Mouse (Mus musculus): Measurements from ENCODE around the gene Htra3. TPM values are rescaled to one million over a fixed set of nuclear protein-coding genes. Genes with fewer than 3 reads are reported as not detected.

The Htra3 gene
- polyA plus RNA-seq, 1 experiment = 6.9 TPM

DNA sequence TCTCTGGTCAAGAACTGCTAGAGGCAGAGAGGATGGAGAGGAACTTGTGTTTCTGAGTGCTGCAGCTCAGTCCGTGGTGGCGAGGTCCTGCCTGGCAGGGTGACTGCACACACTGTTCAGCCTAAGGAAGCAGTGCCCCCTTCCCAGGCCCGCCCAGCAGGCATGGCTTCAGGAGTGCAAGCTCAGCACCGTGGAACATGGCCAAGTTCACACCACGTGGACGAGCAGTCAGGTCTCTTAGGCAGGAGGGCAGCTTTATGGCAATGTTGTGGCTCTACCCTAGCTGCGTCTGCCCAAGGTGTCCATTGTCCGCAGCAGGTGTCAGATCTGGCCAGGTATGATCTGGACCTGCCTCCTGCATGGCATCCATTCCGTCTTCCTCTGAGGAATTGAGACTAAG lies 68.4 kb downstream of the Htra3 start:
- TF ChIP-seq POLR2A (IDR thresholded peaks at IDR 0.05; ENCODE audit: extremely low read depth, insufficient read depth, low read length) (no peak), CTCF (IDR thresholded peaks at IDR 0.05; ENCODE audit: extremely low read depth, insufficient read depth, low read length) (no peak)
- Histone ChIP-seq H3K4me1 (ENCODE audit: control insufficient read depth, insufficient read depth, low read length) (peaks cover 2% of the 10 kb centered on the region; the same call in 1 of the 2 replicates), H3K4me3 (ENCODE audit: insufficient read depth, low read length) (no peak overlapping the region), H3K27ac (ENCODE audit: insufficient read depth, low read length) (no peak overlapping the region)

DNA sequence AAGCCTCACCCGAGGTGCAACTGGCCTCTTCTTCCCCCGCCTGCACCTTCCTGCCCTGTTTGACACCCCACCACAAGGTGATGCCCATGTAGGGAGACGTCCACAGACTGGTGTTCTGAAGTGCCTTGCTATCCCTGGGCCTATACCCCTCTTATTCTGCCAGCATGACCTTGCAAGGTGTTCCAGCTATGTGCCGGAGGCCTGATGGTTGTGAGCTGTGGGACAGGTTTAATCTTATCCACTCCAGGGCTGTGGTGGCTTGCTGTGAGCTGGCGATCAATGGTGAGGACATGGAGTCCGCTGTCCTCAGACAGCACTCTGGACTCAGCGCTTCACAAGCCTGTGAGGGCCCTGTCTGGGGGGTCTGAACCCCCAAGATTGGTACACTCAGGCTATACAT lies 69.2 kb downstream of the Htra3 start:
- Histone ChIP-seq H3K4me1 (ENCODE audit: control insufficient read depth, insufficient read depth, low read length) (peaks cover 2% of the 10 kb centered on the region; the same call in 1 of the 2 replicates), H3K4me3 (ENCODE audit: insufficient read depth, low read length) (no peak overlapping the region), H3K27ac (ENCODE audit: insufficient read depth, low read length) (no peak overlapping the region)
- TF ChIP-seq CTCF (IDR thresholded peaks at IDR 0.05; ENCODE audit: extremely low read depth, insufficient read depth, low read length) = no peak
- TF ChIP-seq POLR2A (IDR thresholded peaks at IDR 0.05; ENCODE audit: extremely low read depth, insufficient read depth, low read length) = no peak

DNA sequence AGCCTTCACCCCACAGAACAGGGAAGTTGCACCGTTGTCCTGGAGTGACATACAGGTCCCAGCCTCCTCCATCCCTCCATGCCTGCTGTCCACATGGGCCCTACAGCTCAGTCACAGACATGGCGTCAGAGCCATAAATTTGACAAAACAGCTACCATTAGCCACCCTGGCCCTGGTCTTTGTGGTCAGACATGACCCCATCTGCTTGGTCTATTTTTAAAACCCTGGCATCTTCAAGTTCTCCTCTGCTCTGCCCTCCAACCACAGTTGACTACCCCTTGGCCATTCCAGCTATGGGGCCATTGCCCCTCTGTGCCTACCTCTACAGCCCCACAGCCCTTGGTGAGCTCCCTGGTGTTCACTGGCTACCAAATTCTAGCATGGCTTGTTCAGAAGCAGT lies 69.6 kb downstream of the Htra3 start:
- TF ChIP-seq CTCF (IDR thresholded peaks at IDR 0.05; ENCODE audit: extremely low read depth, insufficient read depth, low read length) (no peak), POLR2A (IDR thresholded peaks at IDR 0.05; ENCODE audit: extremely low read depth, insufficient read depth, low read length) (no peak)
- H3K4me3 ChIP-seq (ENCODE audit: insufficient read depth, low read length) = no peak overlapping the region
- H3K4me1 ChIP-seq (ENCODE audit: control insufficient read depth, insufficient read depth, low read length) = peaks cover 2% of the 10 kb centered on the region; the same call in 1 of the 2 replicates
- no peak overlapping the region for H3K27ac ChIP-seq (ENCODE audit: insufficient read depth, low read length)

DNA sequence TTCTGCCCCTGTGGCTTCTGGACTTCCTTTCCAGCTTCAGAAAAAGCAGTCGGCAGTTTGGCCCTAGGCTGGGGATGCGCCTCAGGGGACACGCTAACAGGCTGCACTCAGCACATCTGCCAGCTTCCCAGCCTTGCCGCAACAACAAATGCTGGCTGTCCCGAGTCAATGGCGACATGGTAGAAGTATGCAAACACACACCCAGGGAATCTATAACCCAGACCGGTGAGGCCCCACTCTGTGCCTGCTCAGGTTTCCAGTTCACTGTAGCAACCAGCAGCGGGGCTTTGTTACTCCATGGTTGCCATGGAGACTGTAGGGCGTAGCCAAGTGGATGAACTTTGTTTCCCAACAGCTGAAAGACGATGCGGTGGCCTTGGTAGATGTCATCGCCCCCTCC lies 70.2 kb downstream of the Htra3 start:
- Histone ChIP-seq H3K4me1 (ENCODE audit: control insufficient read depth, insufficient read depth, low read length) (peaks cover 2% of the 10 kb centered on the region; the same call in 1 of the 2 replicates), H3K27ac (ENCODE audit: insufficient read depth, low read length) (no peak overlapping the region), H3K4me3 (ENCODE audit: insufficient read depth, low read length) (no peak overlapping the region)
- TF ChIP-seq CTCF (IDR thresholded peaks at IDR 0.05; ENCODE audit: extremely low read depth, insufficient read depth, low read length) = no peak
- no peak for TF ChIP-seq POLR2A (IDR thresholded peaks at IDR 0.05; ENCODE audit: extremely low read depth, insufficient read depth, low read length)

DNA sequence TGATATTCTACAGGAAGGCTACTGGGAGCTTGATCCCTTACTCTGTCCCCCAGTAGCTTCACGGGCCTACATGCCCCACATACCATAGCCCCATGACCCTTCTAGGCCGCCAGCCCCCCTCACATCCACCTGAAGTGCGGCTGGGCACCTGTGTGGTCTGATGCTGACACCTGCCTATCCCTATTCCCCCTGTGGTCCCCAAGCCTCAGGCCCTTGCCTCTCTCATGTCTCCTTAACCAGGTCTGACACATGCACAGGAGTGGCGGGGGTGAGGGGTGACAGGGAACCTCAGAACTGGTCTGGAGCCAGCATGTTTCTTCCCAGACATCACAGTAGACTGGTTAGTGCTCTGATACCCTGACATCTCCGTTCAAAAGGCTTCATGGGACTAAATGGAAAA lies 71.0 kb downstream of the Htra3 start:
- TF ChIP-seq CTCF (IDR thresholded peaks at IDR 0.05; ENCODE audit: extremely low read depth, insufficient read depth, low read length) = no peak
- TF ChIP-seq POLR2A (IDR thresholded peaks at IDR 0.05; ENCODE audit: extremely low read depth, insufficient read depth, low read length) = no peak
- Histone ChIP-seq H3K27ac (ENCODE audit: insufficient read depth, low read length) (no peak overlapping the region), H3K4me1 (ENCODE audit: control insufficient read depth, insufficient read depth, low read length) (peaks cover 2% of the 10 kb centered on the region; the same call in 1 of the 2 replicates), H3K4me3 (ENCODE audit: insufficient read depth, low read length) (no peak overlapping the region)

GRCm38 (mm10) chr5:35607784-35608183 lies 71.8 kb downstream of the Htra3 start:
- Histone ChIP-seq H3K4me3 (ENCODE audit: insufficient read depth, low read length) (no peak overlapping the region), H3K27ac (ENCODE audit: insufficient read depth, low read length) (no peak overlapping the region), H3K4me1 (ENCODE audit: control insufficient read depth, insufficient read depth, low read length) (peaks cover 2% of the 10 kb centered on the region; the same call in 1 of the 2 replicates)
- TF ChIP-seq POLR2A (IDR thresholded peaks at IDR 0.05; ENCODE audit: extremely low read depth, insufficient read depth, low read length) = no peak
- TF ChIP-seq CTCF (IDR thresholded peaks at IDR 0.05; ENCODE audit: extremely low read depth, insufficient read depth, low read length) = no peak

DNA sequence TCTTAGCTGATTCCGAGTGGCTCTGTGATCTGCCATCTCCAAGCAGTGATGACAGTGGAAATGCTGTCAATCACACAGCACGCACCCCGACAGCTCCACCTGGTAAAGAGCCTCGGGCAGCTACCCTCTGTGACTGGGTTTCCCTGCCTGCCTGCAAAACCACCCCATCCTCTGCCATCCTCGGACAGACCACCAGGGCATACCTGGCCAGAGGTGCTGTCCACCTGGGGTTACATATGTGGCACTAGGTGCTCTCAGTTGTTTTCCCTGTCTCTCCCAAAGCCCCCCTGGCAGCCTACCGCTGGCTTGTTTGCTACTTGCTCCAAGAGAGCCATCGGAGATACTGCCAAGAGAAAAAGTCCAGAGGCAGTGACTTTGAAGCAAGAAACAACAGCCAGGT lies 72.8 kb downstream of the Htra3 start:
- Histone ChIP-seq H3K4me3 (ENCODE audit: insufficient read depth, low read length) (no peak overlapping the region), H3K27ac (ENCODE audit: insufficient read depth, low read length) (no peak overlapping the region), H3K4me1 (ENCODE audit: control insufficient read depth, insufficient read depth, low read length) (peaks cover 2% of the 10 kb centered on the region; the same call in 1 of the 2 replicates)
- no peak for TF ChIP-seq POLR2A (IDR thresholded peaks at IDR 0.05; ENCODE audit: extremely low read depth, insufficient read depth, low read length)
- no peak for TF ChIP-seq CTCF (IDR thresholded peaks at IDR 0.05; ENCODE audit: extremely low read depth, insufficient read depth, low read length)

- TF ChIP-seq POLR2A (IDR thresholded peaks at IDR 0.05; ENCODE audit: extremely low read depth, insufficient read depth, low read length) (no peak), CTCF (IDR thresholded peaks at IDR 0.05; ENCODE audit: extremely low read depth, insufficient read depth, low read length) (no peak)
- Histone ChIP-seq H3K27ac (ENCODE audit: insufficient read depth, low read length) (no peak overlapping the region), H3K4me1 (ENCODE audit: control insufficient read depth, insufficient read depth, low read length) (no peaks in the 10 kb centered on the region), H3K4me3 (ENCODE audit: insufficient read depth, low read length) (no peak overlapping the region)
These were observed 74.2 kb downstream of the Htra3 start for GRCm38 (mm10) chr5:35605355-35605754.

Other genes with a start within 250 kb of the Htra3 start
- gene Cpz, start 154.1 kb downstream of the Htra3 start, polyA plus RNA-seq (2012; rRNA removed) = 0.28 and 0.48 TPM in 2 replicates
- 6.1 and 6.7 TPM in 2 replicates for gene Trmt44, start 104.7 kb downstream of the Htra3 start, polyA plus RNA-seq (2012; rRNA removed)
- 30.5 and 31.5 TPM in 2 replicates for gene Acox3, start 96.7 kb downstream of the Htra3 start, polyA plus RNA-seq (2012; rRNA removed)
- gene Sh3tc1, start 60.2 kb upstream of the Htra3 start, polyA plus RNA-seq (2012; rRNA removed) = 1.2 and 1.4 TPM in 2 replicates
- gene Ablim2, start 78.1 kb upstream of the Htra3 start, polyA plus RNA-seq (2012; rRNA removed) = 145 and 176 TPM in 2 replicates
- 12.3 and 14.1 TPM in 2 replicates for gene Afap1, start 213.5 kb upstream of the Htra3 start, polyA plus RNA-seq (2012; rRNA removed)